9 mouse cellular contexts compared by ENCODE assay signal in the genomic region with DNA sequence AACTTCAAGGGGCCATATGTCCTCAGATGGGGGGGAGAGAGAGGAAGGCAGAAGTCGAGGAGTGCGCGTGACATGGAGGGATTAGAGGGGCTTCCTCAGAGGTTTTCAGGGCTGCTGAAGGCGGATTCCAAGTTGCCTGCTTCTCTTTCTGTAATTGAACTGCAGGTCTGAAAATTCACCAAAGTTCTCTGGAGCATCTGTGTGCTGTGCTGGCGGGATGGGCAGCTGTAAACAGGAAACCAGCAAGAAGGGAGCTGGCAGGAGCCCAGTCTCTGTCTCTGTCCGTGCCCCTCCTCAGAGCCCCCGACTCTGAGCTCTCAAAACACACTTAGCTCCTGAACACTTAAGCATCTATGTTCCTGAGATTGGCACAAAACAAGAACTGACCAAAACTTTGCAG. TPM values are rescaled to one million over a fixed set of nuclear protein-coding genes. Genes with fewer than 3 reads are reported as not detected.
DNase-seq lines count a peak whose midpoint lies in the region; ATAC-seq and TF ChIP-seq lines count a peak whose summit lies in the region.
"Had no signal": no experiment of that assay in that cellular context is flagged by ENCODE, and none has a peak within 500 bp of the region (broad histone marks: within the 10 kb centered on the region; RNA-seq: fewer than 3 reads in every experiment).

No protein-coding gene starts in this region.

- no peak overlapping the region for H3K4me3 ChIP-seq in heart, embryonic 15.5 days
- H3K4me3 ChIP-seq in MEL (ENCODE audit: control insufficient read depth in 1 of 2, insufficient read depth in 1 of 2, low read depth in 2 of 2, low read length in 2 of 2): no peak overlapping the region; a peak in 1 of 4 replicates
- H3K4me3 ChIP-seq in hindbrain, embryonic 11.5 days (ENCODE audit: low read depth, low read length): no peak overlapping the region
- H3K4me3 ChIP-seq in midbrain, embryonic 15.5 days: no peak overlapping the region

- H3K27ac ChIP-seq in heart, embryonic 15.5 days: peak overlapping the region; percentile 27; the same call in 1 of the 2 replicates
- peak overlapping the region; percentile 1; the same call in 1 of the 2 replicates for H3K27ac ChIP-seq in MEL (ENCODE audit: control insufficient read depth, low read depth, low read length)
- H3K27ac ChIP-seq in hindbrain, embryonic 11.5 days (ENCODE audit: low read depth, low read length): peak overlapping the region; percentile 99; the same call in 1 of the 2 replicates
- peak overlapping the region; percentile 99 for H3K27ac ChIP-seq in midbrain, embryonic 15.5 days

- peaks cover 2% of the 10 kb centered on the region; the same call in 1 of the 2 replicates for H3K79me2 ChIP-seq in MEL (ENCODE audit: control insufficient read depth, insufficient read depth, low read length, poor library complexity)

- TF ChIP-seq RAD21 in MEL (IDR thresholded peaks at IDR 0.05; ENCODE audit: low read depth, low read length): no peak

- no peaks in the 10 kb centered on the region for H3K27me3 ChIP-seq in heart, embryonic 15.5 days
- H3K27me3 ChIP-seq in MEL (ENCODE audit: control insufficient read depth in 1 of 2, insufficient read depth in 2 of 2, low read length in 2 of 2): no peaks in the 10 kb centered on the region
- H3K27me3 ChIP-seq in hindbrain, embryonic 11.5 days (ENCODE audit: control insufficient read depth, insufficient read depth, low read length): no peaks in the 10 kb centered on the region; the same call in 1 of the 2 replicates
- H3K27me3 ChIP-seq in midbrain, embryonic 15.5 days (replicated peaks): no peaks in the 10 kb centered on the region

- H3K9me3 ChIP-seq in heart, embryonic 15.5 days (replicated peaks): no peaks in the 10 kb centered on the region
- no peaks in the 10 kb centered on the region for H3K9me3 ChIP-seq in MEL (replicated peaks; ENCODE audit: insufficient read depth, low read length)
- no peaks in the 10 kb centered on the region for H3K9me3 ChIP-seq in hindbrain, embryonic 11.5 days (ENCODE audit: control insufficient read depth, low read length)
- no peaks in the 10 kb centered on the region for H3K9me3 ChIP-seq in midbrain, embryonic 15.5 days
- H3K9me3 ChIP-seq: megakaryocyte, embryonic 14.5 days had no signal

- TF ChIP-seq EP300 in MEL (IDR thresholded peaks at IDR 0.05; ENCODE audit: low read depth in 1 of 2, low read length in 2 of 2): no peak

- H3K36me3 ChIP-seq in heart, embryonic 15.5 days: no peaks in the 10 kb centered on the region
- peaks cover 0 to 8% of the 10 kb centered on the region in 2 experiments; a peak in 2 of 4 replicates for H3K36me3 ChIP-seq in MEL (ENCODE audit: control insufficient read depth in 1 of 2, insufficient read depth in 2 of 2, low read length in 2 of 2)
- no peaks in the 10 kb centered on the region for H3K36me3 ChIP-seq in hindbrain, embryonic 11.5 days (ENCODE audit: control insufficient read depth, insufficient read depth, low read length)
- H3K36me3 ChIP-seq in midbrain, embryonic 15.5 days (replicated peaks): no peaks in the 10 kb centered on the region

- no peak overlapping the region for H3K9ac ChIP-seq in heart, embryonic 15.5 days
- peak overlapping the region; percentile 87 for H3K9ac ChIP-seq in MEL (ENCODE audit: control insufficient read depth, low read depth, low read length, poor library complexity, severe bottlenecking)
- peak overlapping the region; percentile 21; the same call in 1 of the 2 replicates for H3K9ac ChIP-seq in hindbrain, embryonic 11.5 days (ENCODE audit: low read depth, low read length)
- H3K9ac ChIP-seq in midbrain, embryonic 15.5 days: no peak overlapping the region

- TF ChIP-seq POLR2A in MEL (IDR thresholded peaks at IDR 0.05; ENCODE audit: control insufficient read depth in 1 of 2, insufficient read depth in 1 of 2, low read depth in 1 of 2, low read length in 2 of 2, poor library complexity in 1 of 2): no peak

- peaks cover 32% of the 10 kb centered on the region for H3K4me1 ChIP-seq in heart, embryonic 15.5 days (replicated peaks)
- peaks cover 0 to 29% of the 10 kb centered on the region in 2 experiments; a peak in 3 of 4 replicates for H3K4me1 ChIP-seq in MEL (ENCODE audit: control insufficient read depth in 1 of 2, insufficient read depth in 2 of 2, low read length in 2 of 2)
- peaks cover 25% of the 10 kb centered on the region for H3K4me1 ChIP-seq in hindbrain, embryonic 11.5 days (replicated peaks; ENCODE audit: control insufficient read depth, insufficient read depth, low read length)
- peaks cover 52% of the 10 kb centered on the region for H3K4me1 ChIP-seq in midbrain, embryonic 15.5 days

- 35% methylated on average over 7 of the region's 7 CpGs for WGBS in heart, embryonic 15.5 days
- 22% methylated on average over 7 of the region's 7 CpGs for WGBS in hindbrain, embryonic 11.5 days
- 5% methylated on average over 7 of the region's 7 CpGs for WGBS in midbrain, embryonic 15.5 days

- H3K4me2 ChIP-seq in heart, embryonic 15.5 days: peak overlapping the region; percentile 9; the same call in 1 of the 2 replicates
- no peak overlapping the region for H3K4me2 ChIP-seq in hindbrain, embryonic 11.5 days (replicated peaks; ENCODE audit: low read depth, low read length)
- H3K4me2 ChIP-seq in midbrain, embryonic 15.5 days: peak overlapping the region; percentile 100

- ATAC-seq in heart, embryonic 15.5 days (replicated peaks; ENCODE audit: insufficient number of reproducible peaks, insufficient read depth, low FRiP score, low read depth): no peak
- no peak for ATAC-seq in hindbrain, embryonic 11.5 days (ENCODE audit: low FRiP score)
- no peak for ATAC-seq in midbrain, embryonic 15.5 days (replicated peaks)

- TF ChIP-seq CTCF in MEL (IDR thresholded peaks at IDR 0.05 in 2 of 3, conservative IDR thresholded peaks at IDR 0.05 in 1 of 3; ENCODE audit: control insufficient read depth in 1 of 3, insufficient read depth in 1 of 3, low read depth in 2 of 3, low read length in 3 of 3, poor library complexity in 1 of 3, severe bottlenecking in 1 of 3): no peak

- no peak for DNase-seq in heart, adult 9 months (ENCODE audit: low spot score in 2 of 2)
- DNase-seq in MEL (ENCODE audit: low read depth, low spot score): peak; percentile 30
- no peak for DNase-seq in hindbrain, embryonic 11.5 days (ENCODE audit: low spot score)
- no peak for DNase-seq in adrenal gland, adult 8-10 months
- no peak for DNase-seq in layer of hippocampus, postnatal 36 days
- no peak for DNase-seq in adrenal gland, postnatal 25 days

TF ChIP-seq in MEL, 35 proteins besides CTCF, POLR2A, EP300 and RAD21:
- no peak for TF ChIP-seq TCF12 (IDR thresholded peaks at IDR 0.05; ENCODE audit: low read depth, low read length)
- TF ChIP-seq ELF1 (IDR thresholded peaks at IDR 0.05; ENCODE audit: low read depth, low read length): no peak
- no peak for TF ChIP-seq MEF2A (IDR thresholded peaks at IDR 0.05; ENCODE audit: extremely low read depth, insufficient replicate concordance, low read depth, low read length, poor library complexity, severe bottlenecking)
- no peak for TF ChIP-seq MAFK (IDR thresholded peaks at IDR 0.05; ENCODE audit: borderline replicate concordance, low read depth, low read length)
- no peak for TF ChIP-seq CHD1 (IDR thresholded peaks at IDR 0.05; ENCODE audit: low read depth, low read length)
- no peak for TF ChIP-seq NELFE (IDR thresholded peaks at IDR 0.05; ENCODE audit: low read depth, low read length)
- TF ChIP-seq KAT2A (conservative IDR thresholded peaks at IDR 0.05; ENCODE audit: low read depth, low read length): no peak
- no peak for TF ChIP-seq ETS1 (IDR thresholded peaks at IDR 0.05; ENCODE audit: low read depth, low read length)
- no peak for TF ChIP-seq ZKSCAN1 (IDR thresholded peaks at IDR 0.05; ENCODE audit: low read depth, low read length)
- TF ChIP-seq RCOR1 (IDR thresholded peaks at IDR 0.05; ENCODE audit: low read depth, low read length): no peak
- no peak for TF ChIP-seq HCFC1 (IDR thresholded peaks at IDR 0.05; ENCODE audit: low read depth, low read length)
- no peak for TF ChIP-seq MYB (IDR thresholded peaks at IDR 0.05; ENCODE audit: low read depth, low read length)
- no peak for TF ChIP-seq SIN3A (IDR thresholded peaks at IDR 0.05; ENCODE audit: low read length)
- TF ChIP-seq USF2 (IDR thresholded peaks at IDR 0.05; ENCODE audit: borderline replicate concordance in 1 of 2, insufficient read depth in 1 of 2, low read depth in 1 of 2, low read length in 2 of 2): no peak
- no peak for TF ChIP-seq ZNF384 (IDR thresholded peaks at IDR 0.05; ENCODE audit: low read depth, low read length)
- no peak for TF ChIP-seq NRF1 (IDR thresholded peaks at IDR 0.05; ENCODE audit: insufficient read depth, low read depth, low read length, poor library complexity, severe bottlenecking)
- TF ChIP-seq MXI1 (IDR thresholded peaks at IDR 0.05; ENCODE audit: low read depth, low read length): no peak

RNA-seq across cellular contexts. Expression of gene Acot11, which starts 36.5 kb away (rescaled TPM):
- polyA plus RNA-seq in heart, embryonic 15.5 days (2015; fragmentation: Nextera tagmentation; extraction: Ambion mirVana): 6.1 and 6.4 TPM in 2 replicates
- total RNA-seq in MEL (2012; rRNA removed): 1.5 and 1.8 TPM in 2 replicates
- polyA plus RNA-seq in MEL (2012; ENCODE audit: insufficient read depth in 1 of 2, insufficient read length in 2 of 2, low read depth in 1 of 2, low replicate concordance in 2 of 2, missing spikeins in 1 of 2): 1 to 10 TPM in 1 of 2 experiments, not detected in 1; 2.5 TPM
- 1.4 and 1.7 TPM in 2 replicates for polyA plus RNA-seq in hindbrain, embryonic 11.5 days (2014; fragmentation: Nextera tagmentation; extraction: Ambion mirVana)
- 2.2 TPM in 2 replicates for polyA plus RNA-seq in midbrain, embryonic 15.5 days (2015; fragmentation: Nextera tagmentation; extraction: Ambion mirVana)
- 10 to 100 TPM in 3 of 4 experiments, 1 to 10 TPM in 1; 7.7 to 65.3 (median 27.8) TPM for total RNA-seq in adrenal gland, adult 8-10 months (2022)
- 10 to 100 TPM; 50.8 to 52.0 TPM for total RNA-seq in layer of hippocampus, postnatal 36 days (2021)
- 32.5 and 50.9 TPM in 2 replicates for total RNA-seq in adrenal gland, postnatal 25 days (2021)

Comparison
In these comparisons a context has a peak if more than half of its experiments do, and no peak if none do; other contexts are left out.
1. H3K27ac ChIP-seq: peak in every context shown above with its lines; median percentile 99 in hindbrain, embryonic 11.5 days; 99 in midbrain, embryonic 15.5 days; 27 in heart, embryonic 15.5 days; 1 in MEL.
2. H3K9ac ChIP-seq: peak in MEL (single experiment) and hindbrain, embryonic 11.5 days (single experiment); none in heart, embryonic 15.5 days (single experiment) and midbrain, embryonic 15.5 days (single experiment).